Mouse (Mus musculus): Measurements from ENCODE around the gene Cd69. TPM values are rescaled to one million over a fixed set of nuclear protein-coding genes. Genes with fewer than 3 reads are reported as not detected.

Gene Cd69
- polyA plus RNA-seq, 1 experiment, result not detected

DNA sequence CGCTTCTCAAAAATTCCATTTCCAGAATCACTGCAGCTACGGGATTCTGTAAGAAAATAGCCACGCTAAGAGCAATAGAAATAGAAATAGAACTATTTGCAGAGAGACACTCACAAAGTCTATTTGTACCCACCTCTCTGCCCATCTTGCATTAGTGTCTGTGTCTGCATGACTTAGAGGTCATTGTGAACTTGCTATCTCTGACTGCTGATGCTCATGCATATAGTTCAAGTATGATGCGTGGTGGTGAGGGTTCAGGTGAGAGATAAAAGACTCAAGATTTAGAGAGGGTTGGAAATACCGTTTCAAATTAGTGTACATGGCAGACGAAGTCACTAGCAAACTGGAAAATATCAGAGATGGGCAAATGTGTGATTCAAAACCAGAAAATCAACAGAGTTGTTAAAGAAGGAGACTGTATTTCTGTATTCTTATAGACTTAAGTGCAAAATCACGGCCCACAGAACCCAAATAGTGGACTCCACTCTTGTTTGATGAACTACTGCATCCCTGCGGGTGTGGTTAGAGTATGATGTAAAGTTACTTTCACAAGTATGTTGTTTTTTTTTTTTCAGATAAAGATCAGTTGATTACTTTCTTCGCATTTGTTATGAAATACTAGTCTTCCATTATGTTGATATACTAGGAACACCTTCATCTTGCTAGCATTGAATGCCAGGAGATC is 35.5 kb downstream of the Cd69 start:
- TF ChIP-seq CTCF (IDR thresholded peaks at IDR 0.05; ENCODE audit: insufficient read depth, low read depth, low read length) (no peak), POLR2A (IDR thresholded peaks at IDR 0.05; ENCODE audit: insufficient read depth, low read depth, low read length) (no peak)
- peaks cover 4% of the 10 kb centered on the region; the same call in 1 of the 2 replicates for H3K4me1 ChIP-seq (ENCODE audit: control insufficient read depth, insufficient read depth, low read length)
- WGBS, result 92% methylated on average over 9 of the region's 9 CpGs
- no peak overlapping the region for H3K27ac ChIP-seq (ENCODE audit: insufficient read depth, low read depth, low read length)
- H3K4me3 ChIP-seq (ENCODE audit: insufficient read depth, low read depth, low read length), result no peak overlapping the region

DNA sequence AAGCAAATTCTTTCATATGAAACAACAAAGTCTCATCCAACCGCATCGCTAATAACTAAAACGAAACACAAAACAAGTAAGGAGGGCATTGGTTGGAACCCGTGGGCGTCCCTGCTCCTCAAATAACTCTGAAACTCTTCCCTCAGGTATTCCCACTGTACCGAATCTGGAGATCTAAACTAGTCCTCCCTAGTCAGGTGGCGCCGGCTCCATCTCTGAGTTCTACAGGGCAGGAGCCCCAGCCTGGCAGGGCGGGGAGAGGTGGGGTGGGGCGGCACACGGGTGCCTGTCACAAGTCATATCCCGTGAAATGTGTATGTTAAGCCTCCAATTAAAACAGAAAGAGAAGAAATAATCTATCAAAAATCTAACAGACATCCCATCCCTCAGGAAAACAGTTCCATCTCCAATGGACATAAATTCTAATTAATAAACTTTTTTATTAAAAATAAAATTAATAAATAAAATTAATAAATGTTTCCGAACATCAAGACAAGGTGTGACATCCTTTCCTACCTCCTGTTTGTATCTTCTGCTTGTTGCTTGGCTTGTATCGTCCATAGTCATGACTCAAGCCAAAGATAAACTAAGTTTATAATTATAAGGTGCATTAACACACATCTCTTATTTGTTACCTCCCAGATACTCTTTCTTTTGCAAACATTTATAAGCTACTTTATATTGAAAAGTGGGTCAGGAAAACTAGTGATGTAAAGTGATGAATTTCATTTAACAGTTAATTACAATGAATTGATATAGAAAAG is 36.8 kb downstream of the Cd69 start:
- peak overlapping the region; percentile 26 for H3K27ac ChIP-seq (ENCODE audit: insufficient read depth, low read depth, low read length)
- whole genome bisulfite sequencing, result 10% methylated on average over 14 of the region's 14 CpGs
- TF ChIP-seq POLR2A (IDR thresholded peaks at IDR 0.05; ENCODE audit: insufficient read depth, low read depth, low read length) (no peak), CTCF (IDR thresholded peaks at IDR 0.05; ENCODE audit: insufficient read depth, low read depth, low read length) (no peak)

DNA sequence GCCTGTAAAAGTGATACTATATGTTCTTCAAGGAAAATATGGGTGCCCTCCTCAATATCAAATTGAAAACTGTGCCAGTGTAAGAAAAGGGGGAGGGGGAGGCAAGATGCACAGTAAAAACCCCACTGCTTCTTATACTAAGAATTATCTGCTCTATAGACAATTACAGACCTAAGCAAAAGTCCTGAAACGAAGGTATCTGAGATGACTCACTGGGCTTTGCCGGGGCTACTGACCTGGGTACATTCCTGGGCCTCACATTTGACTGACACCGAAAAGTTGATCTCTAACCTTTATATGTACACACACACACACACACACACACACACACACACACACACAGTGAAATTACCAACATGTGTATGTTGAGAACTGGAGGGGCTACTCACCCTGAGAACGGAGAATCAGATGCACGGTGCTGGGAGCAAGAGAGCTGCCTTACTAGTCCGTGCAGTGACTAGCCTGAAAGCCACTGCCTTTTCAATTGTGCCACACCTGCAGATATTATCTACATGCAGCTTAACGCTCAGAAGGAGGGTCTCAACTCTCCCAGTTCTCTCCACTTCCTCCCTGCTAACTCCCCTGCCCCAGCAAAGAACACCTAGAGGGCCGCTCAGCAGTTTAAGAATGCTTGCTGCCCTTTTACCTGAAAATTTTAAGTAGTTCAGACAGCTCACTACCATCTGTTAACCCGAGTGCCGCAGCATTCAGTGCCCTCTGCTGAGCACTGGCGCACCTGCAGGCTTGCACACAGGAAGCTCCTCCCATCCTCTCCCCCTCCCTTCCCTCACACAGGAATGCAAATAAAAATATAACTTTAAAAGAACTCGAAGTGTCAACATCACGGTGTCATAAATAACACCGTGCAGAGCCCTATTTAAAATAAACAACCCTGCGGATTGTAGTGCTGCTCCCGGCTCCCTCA is 37.6 kb downstream of the Cd69 start:
- Histone ChIP-seq H3K4me3 (ENCODE audit: insufficient read depth, low read depth, low read length) (peak overlapping the region; percentile 58), H3K27ac (ENCODE audit: insufficient read depth, low read depth, low read length) (peak overlapping the region; percentile 49), H3K4me1 (ENCODE audit: control insufficient read depth, insufficient read depth, low read length) (peaks cover 4% of the 10 kb centered on the region; the same call in 1 of the 2 replicates)
- TF ChIP-seq CTCF (IDR thresholded peaks at IDR 0.05; ENCODE audit: insufficient read depth, low read depth, low read length) (peak; percentile 81), POLR2A (IDR thresholded peaks at IDR 0.05; ENCODE audit: insufficient read depth, low read depth, low read length) (no peak)
- WGBS, result 19% methylated on average over 16 of the region's 16 CpGs

More for the DNA sequence above, 36.8 kb downstream of the Cd69 start:
- peak overlapping the region; percentile 58 for H3K4me3 ChIP-seq (ENCODE audit: insufficient read depth, low read depth, low read length)
- H3K4me1 ChIP-seq (ENCODE audit: control insufficient read depth, insufficient read depth, low read length), result peaks cover 4% of the 10 kb centered on the region; the same call in 1 of the 2 replicates

DNA sequence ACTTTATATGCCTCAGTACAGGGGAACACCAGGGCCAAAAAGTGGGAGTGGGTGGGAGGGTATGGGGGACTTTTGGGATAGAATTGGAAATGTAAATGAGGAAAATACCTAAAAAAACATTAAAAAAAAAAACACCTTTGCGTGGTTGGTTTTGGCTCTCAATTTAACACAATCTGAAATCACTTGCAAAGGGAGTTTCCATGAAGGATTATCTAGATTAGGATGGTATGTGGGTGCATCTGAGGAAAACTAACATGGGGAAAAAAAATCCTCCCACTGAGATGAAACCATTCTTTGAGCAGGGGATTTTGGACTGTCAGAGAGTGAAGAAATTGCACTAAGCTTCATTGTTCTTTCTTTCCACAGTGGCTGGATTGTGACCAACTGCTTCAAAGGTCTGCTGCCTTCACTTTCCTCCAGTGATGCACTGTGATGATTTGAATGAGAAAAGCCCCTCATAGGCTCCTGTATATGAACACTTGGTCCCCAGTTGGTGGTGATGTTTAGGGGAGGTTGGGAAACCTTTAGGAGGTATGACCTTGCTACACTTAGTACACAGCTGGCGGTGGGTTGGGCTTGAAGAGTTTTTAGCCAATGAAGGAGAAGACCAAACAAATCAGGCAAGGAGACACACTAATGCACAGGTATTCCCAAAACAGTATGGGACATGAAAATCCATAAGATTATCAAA is 38.4 kb downstream of the Cd69 start:
- peaks cover 4% of the 10 kb centered on the region; the same call in 1 of the 2 replicates for H3K4me1 ChIP-seq (ENCODE audit: control insufficient read depth, insufficient read depth, low read length)
- no peak overlapping the region for H3K4me3 ChIP-seq (ENCODE audit: insufficient read depth, low read depth, low read length)
- peak overlapping the region; percentile 26; the same call in 1 of the 2 replicates for H3K27ac ChIP-seq (ENCODE audit: insufficient read depth, low read depth, low read length)
- no peak for TF ChIP-seq POLR2A (IDR thresholded peaks at IDR 0.05; ENCODE audit: insufficient read depth, low read depth, low read length)
- no peak for TF ChIP-seq CTCF (IDR thresholded peaks at IDR 0.05; ENCODE audit: insufficient read depth, low read depth, low read length)
- WGBS, result 93% methylated on average over 2 of the region's 2 CpGs

DNA sequence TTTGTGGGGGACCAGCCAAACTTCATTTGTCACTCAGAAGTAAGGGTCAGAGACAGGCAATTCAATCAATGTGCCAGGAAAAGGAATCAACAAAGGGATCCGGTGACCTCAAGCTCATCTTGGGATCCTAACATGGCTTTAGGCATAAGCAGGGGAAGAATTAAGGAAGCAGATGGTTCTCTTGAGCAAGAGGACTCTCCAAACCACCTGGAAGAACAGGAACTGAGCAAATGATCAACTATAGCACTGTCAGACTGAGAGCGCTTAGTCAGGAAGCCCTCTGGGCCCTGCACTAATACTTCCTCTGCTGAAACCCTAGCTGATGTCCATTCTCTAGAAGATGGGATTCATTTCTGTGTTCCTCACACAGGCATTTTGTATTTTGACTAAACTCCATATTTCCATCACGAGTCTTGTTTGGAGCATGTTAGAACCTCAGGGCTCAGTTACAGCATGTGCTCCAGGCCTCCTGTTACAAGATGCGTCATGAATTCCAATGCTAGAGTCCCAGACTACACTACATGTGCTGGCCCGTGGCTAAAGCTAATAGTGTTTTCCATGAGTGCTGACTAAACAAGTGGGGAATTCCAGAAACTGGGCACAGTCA is 39.3 kb downstream of the Cd69 start:
- no peak overlapping the region for H3K4me3 ChIP-seq (ENCODE audit: insufficient read depth, low read depth, low read length)
- peak overlapping the region; percentile 19; the same call in 1 of the 2 replicates for H3K27ac ChIP-seq (ENCODE audit: insufficient read depth, low read depth, low read length)
- no peak for TF ChIP-seq CTCF (IDR thresholded peaks at IDR 0.05; ENCODE audit: insufficient read depth, low read depth, low read length)
- TF ChIP-seq POLR2A (IDR thresholded peaks at IDR 0.05; ENCODE audit: insufficient read depth, low read depth, low read length), result no peak
- peaks cover 4% of the 10 kb centered on the region; the same call in 1 of the 2 replicates for H3K4me1 ChIP-seq (ENCODE audit: control insufficient read depth, insufficient read depth, low read length)
- 90% methylated on average over 5 of the region's 5 CpGs for WGBS

DNA sequence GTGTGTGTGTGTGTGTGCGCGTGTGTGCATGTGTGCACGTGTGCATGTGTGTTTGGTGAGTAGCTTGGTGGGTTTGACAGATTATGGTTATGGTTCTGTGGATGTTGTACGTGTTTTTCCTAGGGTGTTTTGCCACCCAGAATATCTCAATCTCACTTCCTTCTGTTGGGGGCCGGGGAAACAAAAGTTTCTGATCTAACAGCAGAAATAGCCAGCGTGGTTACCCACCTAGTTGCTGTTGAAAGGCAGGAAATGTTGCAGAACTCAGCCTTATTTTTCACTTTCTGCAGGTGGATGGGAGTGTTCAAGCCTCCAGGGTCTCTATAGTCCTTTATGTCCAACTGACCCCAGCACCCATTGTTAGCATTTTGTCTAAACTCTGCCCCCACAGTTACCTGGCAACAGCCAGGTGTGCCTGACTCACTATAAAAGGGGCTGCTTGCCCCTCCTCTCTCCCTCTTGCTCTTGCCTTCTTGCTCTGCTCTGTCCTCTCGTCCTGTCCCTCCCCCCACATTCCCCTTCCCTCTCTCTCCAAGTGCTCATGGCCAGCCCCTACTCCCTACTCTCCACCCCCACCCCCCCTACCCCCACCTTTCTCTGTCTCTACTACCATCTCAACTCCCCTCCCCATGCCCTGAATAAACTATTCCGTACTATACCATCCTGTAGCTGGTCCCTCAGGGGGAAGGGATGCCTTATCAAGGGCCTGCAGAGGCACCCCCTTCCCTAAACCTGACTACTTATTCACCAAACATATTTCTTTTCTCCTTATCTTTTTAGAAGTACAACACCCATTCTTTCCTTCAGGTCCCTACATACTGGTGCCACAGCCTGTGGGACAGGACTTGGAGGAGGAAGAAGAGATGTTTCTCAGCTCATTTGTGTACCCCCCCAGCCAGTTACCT is 40.5 kb downstream of the Cd69 start:
- WGBS, result 85% methylated on average over 8 of the region's 8 CpGs
- H3K27ac ChIP-seq (ENCODE audit: insufficient read depth, low read depth, low read length), result peak overlapping the region; percentile 0; the same call in 1 of the 2 replicates
- TF ChIP-seq POLR2A (IDR thresholded peaks at IDR 0.05; ENCODE audit: insufficient read depth, low read depth, low read length), result no peak
- no peak overlapping the region for H3K4me3 ChIP-seq (ENCODE audit: insufficient read depth, low read depth, low read length)
- H3K4me1 ChIP-seq (ENCODE audit: control insufficient read depth, insufficient read depth, low read length), result peaks cover 4% of the 10 kb centered on the region; the same call in 1 of the 2 replicates

DNA sequence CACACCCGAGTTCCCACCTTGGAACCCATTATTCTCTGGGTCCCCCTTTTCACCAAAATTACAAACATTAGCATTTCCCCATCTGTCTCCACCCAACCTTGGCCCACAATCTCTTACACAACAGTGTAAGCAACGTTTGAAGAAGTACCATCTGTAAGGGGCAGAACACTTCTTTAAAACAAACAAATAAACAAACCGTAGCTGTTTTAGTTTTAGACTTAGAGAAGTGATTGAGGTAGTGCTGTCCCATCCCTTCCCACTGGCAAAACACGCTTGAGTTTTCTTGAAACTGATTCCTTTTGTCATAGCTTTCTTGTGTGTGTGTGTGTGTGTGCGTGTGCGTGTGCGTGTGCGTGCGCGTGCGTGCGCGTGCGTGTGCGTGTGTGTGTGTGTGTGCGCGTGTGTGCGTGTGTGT is 41.3 kb downstream of the Cd69 start:
- Histone ChIP-seq H3K4me3 (ENCODE audit: insufficient read depth, low read depth, low read length) (no peak overlapping the region), H3K27ac (ENCODE audit: insufficient read depth, low read depth, low read length) (peak overlapping the region; percentile 0; the same call in 1 of the 2 replicates), H3K4me1 (ENCODE audit: control insufficient read depth, insufficient read depth, low read length) (peaks cover 4% of the 10 kb centered on the region; the same call in 1 of the 2 replicates)
- WGBS, result 87% methylated on average over 18 of the region's 18 CpGs
- TF ChIP-seq CTCF (IDR thresholded peaks at IDR 0.05; ENCODE audit: insufficient read depth, low read depth, low read length) (no peak), POLR2A (IDR thresholded peaks at IDR 0.05; ENCODE audit: insufficient read depth, low read depth, low read length) (no peak)

Measured in olfactory bulb, adult 2 months (tissue).